Mouse (Mus musculus) heart, embryonic 12.5 days (tissue): ENCODE data around the gene Cltc. TPM values are rescaled to one million over a fixed set of nuclear protein-coding genes. Genes with fewer than 3 reads are reported as not detected.

ENCODE experiments used
- ATAC-seq: fragments of 200-750 bp; cut with Nextera tagmentation; 2 replicates; pipeline ENCODE4 v1.8.0; 2017; ENCODE audit warnings: moderate TSS enrichment, moderate library complexity; ENCODE audit not compliant: insufficient number of reproducible peaks, low FRiP score
- H3K27ac ChIP-seq: fragments of 300-500 bp; sonication (generic); 2 replicates; pipeline ENCODE4 v1.5.1; 2016; ENCODE audit warnings: mild to moderate bottlenecking, moderate library complexity; ENCODE audit not compliant: poor library complexity, severe bottlenecking
- H3K27me3 ChIP-seq: fragments of 300-500 bp; sonication (generic); replicated peaks from 2 replicates; pipeline ENCODE4 v1.6.1; 2016; ENCODE audit warnings: mild to moderate bottlenecking, moderate library complexity
- H3K36me3 ChIP-seq: fragments of 300-500 bp; sonication (generic); 2 replicates; pipeline ENCODE4 v1.6.1; 2016; ENCODE audit warnings: mild to moderate bottlenecking, moderate library complexity
- H3K4me1 ChIP-seq: fragments of 300-500 bp; sonication (generic); replicated peaks from 2 replicates; pipeline ENCODE4 v1.6.1; 2016; ENCODE audit warnings: mild to moderate bottlenecking
- H3K4me2 ChIP-seq: fragments of 300-500 bp; sonication (generic); 2 replicates; pipeline ENCODE4 v1.6.1; 2016; ENCODE audit warnings: mild to moderate bottlenecking, moderate library complexity
- H3K4me3 ChIP-seq: fragments of 300-500 bp; sonication (generic); 2 replicates; pipeline ENCODE4 v1.5.1; 2016; ENCODE audit warnings: mild to moderate bottlenecking
- H3K9ac ChIP-seq: fragments of 300-500 bp; sonication (generic); 2 replicates; pipeline ENCODE4 v1.6.1; 2016; ENCODE audit warnings: mild to moderate bottlenecking, moderate library complexity
- H3K9me3 ChIP-seq: fragments of 300-500 bp; sonication (generic); replicated peaks from 2 replicates; pipeline ENCODE4 v1.6.1; 2016; ENCODE audit warnings: mild to moderate bottlenecking, moderate library complexity
- WGBS: fragments of 180-500 bp; shearing (Covaris S2); methylation state at CpG from one replicate; pipeline ENCODE4 v1.1.7; 2016; 5-methylcytosine and 5-hydroxymethylcytosine counted together
- polyA plus RNA-seq: library from polyadenylated mRNA; unstranded; fragments of >200 nt; fragmentation: Nextera tagmentation; extraction: Ambion mirVana; gene quantifications from 2 replicates; pipeline ENCODE4 v1.2.1, GENCODE M21; 2016

The Cltc gene
- polyA plus RNA-seq, 1 experiment from 2014 or later, result 194 TPM

- no peak overlapping the region for H3K27ac ChIP-seq
- ATAC-seq, result peak; percentile 55; the same call in 1 of the 2 replicates
- no peak overlapping the region for H3K9ac ChIP-seq
- peaks cover 34% of the 10 kb centered on the region for H3K36me3 ChIP-seq
- no peaks in the 10 kb centered on the region for H3K4me1 ChIP-seq
- H3K9me3 ChIP-seq, result no peaks in the 10 kb centered on the region
- no peaks in the 10 kb centered on the region for H3K27me3 ChIP-seq
- no peak overlapping the region for H3K4me3 ChIP-seq
- H3K4me2 ChIP-seq, result no peak overlapping the region
- 72% methylated on average over 8 of the region's 8 CpGs for WGBS
Measured at GRCm38 (mm10) chr11:86662986-86663895, 94.1 kb downstream of the Cltc start.

- H3K4me1 ChIP-seq, result peaks cover 10% of the 10 kb centered on the region
- peaks cover 21% of the 10 kb centered on the region for H3K36me3 ChIP-seq
- H3K9ac ChIP-seq, result no peak overlapping the region
- H3K9me3 ChIP-seq, result no peaks in the 10 kb centered on the region
- H3K27ac ChIP-seq, result no peak overlapping the region
- no peak for ATAC-seq
- no peak overlapping the region for H3K4me3 ChIP-seq
- no peak overlapping the region for H3K4me2 ChIP-seq
- H3K27me3 ChIP-seq, result no peaks in the 10 kb centered on the region
Measured at GRCm38 (mm10) chr11:86657863-86658262, 99.5 kb downstream of the Cltc start.

GRCm38 (mm10) chr11:86656849-86657567 is 100.4 kb downstream of the Cltc start:
- Histone ChIP-seq H3K36me3 (peaks cover 15% of the 10 kb centered on the region), H3K27me3 (no peaks in the 10 kb centered on the region), H3K9me3 (no peaks in the 10 kb centered on the region), H3K4me1 (peaks cover 14% of the 10 kb centered on the region), H3K27ac (peak overlapping the region; percentile 66), H3K4me3 (no peak overlapping the region), H3K9ac (no peak overlapping the region), H3K4me2 (no peak overlapping the region)
- 29% methylated on average over 4 of the region's 4 CpGs for WGBS
- no peak for ATAC-seq

- 69% methylated on average over 1 of the region's 1 CpGs for WGBS
- Histone ChIP-seq H3K36me3 (peaks cover 4% of the 10 kb centered on the region), H3K9me3 (no peaks in the 10 kb centered on the region), H3K27me3 (no peaks in the 10 kb centered on the region), H3K9ac (no peak overlapping the region), H3K4me3 (no peak overlapping the region), H3K4me1 (peaks cover 14% of the 10 kb centered on the region), H3K4me2 (no peak overlapping the region), H3K27ac (no peak overlapping the region)
- no peak for ATAC-seq
Measured at GRCm38 (mm10) chr11:86655671-86656070, 101.7 kb downstream of the Cltc start.

GRCm38 (mm10) chr11:86654096-86654495 is 103.3 kb downstream of the Cltc start:
- no peaks in the 10 kb centered on the region for H3K36me3 ChIP-seq
- H3K9me3 ChIP-seq, result no peaks in the 10 kb centered on the region
- 83% methylated on average over 4 of the region's 4 CpGs for WGBS
- no peak overlapping the region for H3K4me2 ChIP-seq
- no peaks in the 10 kb centered on the region for H3K27me3 ChIP-seq
- H3K9ac ChIP-seq, result no peak overlapping the region
- H3K4me3 ChIP-seq, result no peak overlapping the region
- no peak for ATAC-seq
- H3K4me1 ChIP-seq, result peaks cover 14% of the 10 kb centered on the region
- H3K27ac ChIP-seq, result no peak overlapping the region

- H3K36me3 ChIP-seq, result no peaks in the 10 kb centered on the region
- H3K4me3 ChIP-seq, result no peak overlapping the region
- H3K27me3 ChIP-seq, result no peaks in the 10 kb centered on the region
- H3K4me1 ChIP-seq, result peaks cover 14% of the 10 kb centered on the region
- no peak for ATAC-seq
- H3K9ac ChIP-seq, result no peak overlapping the region
- H3K9me3 ChIP-seq, result no peaks in the 10 kb centered on the region
- 30% methylated on average over 3 of the region's 3 CpGs for WGBS
- no peak overlapping the region for H3K4me2 ChIP-seq
- H3K27ac ChIP-seq, result no peak overlapping the region
Measured at GRCm38 (mm10) chr11:86653446-86653845, 103.9 kb downstream of the Cltc start.

GRCm38 (mm10) chr11:86652578-86652979 is 104.8 kb downstream of the Cltc start:
- Histone ChIP-seq H3K9ac (no peak overlapping the region), H3K9me3 (no peaks in the 10 kb centered on the region), H3K36me3 (no peaks in the 10 kb centered on the region), H3K27me3 (no peaks in the 10 kb centered on the region), H3K4me2 (no peak overlapping the region), H3K4me3 (no peak overlapping the region), H3K27ac (0 out of 2 replicates have a peak overlapping the region, but pooled peaks have one; percentile 4), H3K4me1 (peaks cover 14% of the 10 kb centered on the region)
- WGBS, result 71% methylated on average over 4 of the region's 4 CpGs
- ATAC-seq, result no peak

GRCm38 (mm10) chr11:86650676-86651075 is 106.7 kb downstream of the Cltc start:
- Histone ChIP-seq H3K36me3 (no peaks in the 10 kb centered on the region), H3K27ac (peak overlapping the region; percentile 23; the same call in 1 of the 2 replicates), H3K27me3 (no peaks in the 10 kb centered on the region), H3K4me2 (no peak overlapping the region), H3K9ac (no peak overlapping the region), H3K9me3 (no peaks in the 10 kb centered on the region), H3K4me3 (no peak overlapping the region), H3K4me1 (peaks cover 15% of the 10 kb centered on the region)
- ATAC-seq, result no peak
- 46% methylated on average over 6 of the region's 6 CpGs for WGBS

GRCm38 (mm10) chr11:86649542-86649941 is 107.8 kb downstream of the Cltc start:
- 80% methylated on average over 1 of the region's 1 CpGs for WGBS
- Histone ChIP-seq H3K4me2 (no peak overlapping the region), H3K9me3 (no peaks in the 10 kb centered on the region)

GRCm38 (mm10) chr11:86647706-86648447 is 109.5 kb downstream of the Cltc start:
- Histone ChIP-seq H3K9me3 (no peaks in the 10 kb centered on the region), H3K36me3 (peaks cover 4% of the 10 kb centered on the region), H3K27ac (no peak overlapping the region), H3K27me3 (no peaks in the 10 kb centered on the region), H3K9ac (no peak overlapping the region), H3K4me3 (no peak overlapping the region), H3K4me2 (no peak overlapping the region), H3K4me1 (peaks cover 11% of the 10 kb centered on the region)
- ATAC-seq, result no peak
- WGBS, result 89% methylated on average over 15 of the region's 15 CpGs

More at GRCm38 (mm10) chr11:86649542-86649941, 107.8 kb downstream of the Cltc start:
- Histone ChIP-seq H3K4me3 (no peak overlapping the region), H3K9ac (no peak overlapping the region), H3K27ac (no peak overlapping the region), H3K4me1 (peaks cover 15% of the 10 kb centered on the region), H3K36me3 (no peaks in the 10 kb centered on the region), H3K27me3 (no peaks in the 10 kb centered on the region)
- no peak for ATAC-seq
